Mouse (Mus musculus): ENCODE measurements around the gene Nr6a1. TPM values are rescaled to one million over a fixed set of nuclear protein-coding genes. Genes with fewer than 3 reads are reported as not detected.

Nr6a1 gene
- polyA plus RNA-seq, 1 experiment: 0.74 TPM

DNA sequence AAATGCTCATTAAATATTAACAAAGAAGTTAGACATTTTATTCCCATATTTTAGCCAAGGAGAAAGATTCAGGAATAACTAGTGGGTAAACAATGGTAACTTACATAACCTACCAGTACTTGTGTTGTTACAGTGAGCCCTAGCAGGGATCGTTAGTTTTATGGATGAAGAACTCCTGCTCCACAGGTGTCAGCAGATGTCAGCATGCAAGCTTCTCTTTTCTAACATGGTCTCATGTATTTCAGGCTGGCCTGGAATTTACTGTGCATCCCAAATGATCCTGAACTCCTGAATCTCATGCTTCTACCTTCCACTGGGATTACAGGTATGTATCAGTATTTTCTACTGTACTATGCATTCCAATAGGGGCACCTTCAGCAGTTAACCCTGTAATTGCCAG lies 54.8 kb downstream of the Nr6a1 start:
- H3K79me3 ChIP-seq (ENCODE audit: low read depth): peaks cover 1% of the 10 kb centered on the region
- H3K27me3 ChIP-seq (ENCODE audit: control insufficient read depth, insufficient read depth, insufficient read length): no peaks in the 10 kb centered on the region
- no peak overlapping the region for H3ac ChIP-seq (ENCODE audit: control insufficient read depth, insufficient read length, low read depth)
- TF ChIP-seq MYOD1 (IDR thresholded peaks at IDR 0.05; ENCODE audit: control insufficient read depth, insufficient read length, low read depth) (no peak), CEBPB (IDR thresholded peaks at IDR 0.05; ENCODE audit: low read depth) (no peak), MYOG (IDR thresholded peaks at IDR 0.05; ENCODE audit: control insufficient read depth, extremely low read depth, insufficient read length) (no peak), CTCF (IDR thresholded peaks at IDR 0.05; ENCODE audit: control insufficient read depth, insufficient read depth, insufficient read length) (no peak), FOSL1 (IDR thresholded peaks at IDR 0.05; ENCODE audit: insufficient read depth, low read length, poor library complexity, severe bottlenecking) (no peak), USF1 (IDR thresholded peaks at IDR 0.05; ENCODE audit: low read depth) (no peak), MAX (IDR thresholded peaks at IDR 0.05) (no peak)
- no peaks in the 10 kb centered on the region for H3K36me3 ChIP-seq (ENCODE audit: control insufficient read depth, insufficient read depth)
- no peak overlapping the region for H3K4me3 ChIP-seq (ENCODE audit: insufficient read depth, poor library complexity, severe bottlenecking)
- H3K79me2 ChIP-seq (ENCODE audit: control insufficient read depth, insufficient read depth): no peaks in the 10 kb centered on the region

GRCm38 (mm10) chr2:38866711-38867110 lies 60.8 kb downstream of the Nr6a1 start:
- H3K4me3 ChIP-seq (ENCODE audit: insufficient read depth, poor library complexity, severe bottlenecking): no peak overlapping the region
- no peaks in the 10 kb centered on the region for H3K79me3 ChIP-seq (ENCODE audit: low read depth)
- H3K36me3 ChIP-seq (ENCODE audit: control insufficient read depth, insufficient read depth): no peaks in the 10 kb centered on the region
- no peaks in the 10 kb centered on the region for H3K79me2 ChIP-seq (ENCODE audit: control insufficient read depth, insufficient read depth)
- H3K27me3 ChIP-seq (ENCODE audit: control insufficient read depth, insufficient read depth, insufficient read length): no peaks in the 10 kb centered on the region
- TF ChIP-seq USF1 (IDR thresholded peaks at IDR 0.05; ENCODE audit: low read depth): no peak
- TF ChIP-seq MYOG (IDR thresholded peaks at IDR 0.05; ENCODE audit: control insufficient read depth, extremely low read depth, insufficient read length): no peak
- TF ChIP-seq CTCF (IDR thresholded peaks at IDR 0.05; ENCODE audit: control insufficient read depth, insufficient read depth, insufficient read length): no peak
- no peak for TF ChIP-seq MYOD1 (IDR thresholded peaks at IDR 0.05; ENCODE audit: control insufficient read depth, insufficient read length, low read depth)
- no peak for TF ChIP-seq CEBPB (IDR thresholded peaks at IDR 0.05; ENCODE audit: low read depth)
- TF ChIP-seq FOSL1 (IDR thresholded peaks at IDR 0.05; ENCODE audit: insufficient read depth, low read length, poor library complexity, severe bottlenecking): no peak
- TF ChIP-seq MAX (IDR thresholded peaks at IDR 0.05): no peak
- H3ac ChIP-seq (ENCODE audit: control insufficient read depth, insufficient read length, low read depth): no peak overlapping the region

DNA sequence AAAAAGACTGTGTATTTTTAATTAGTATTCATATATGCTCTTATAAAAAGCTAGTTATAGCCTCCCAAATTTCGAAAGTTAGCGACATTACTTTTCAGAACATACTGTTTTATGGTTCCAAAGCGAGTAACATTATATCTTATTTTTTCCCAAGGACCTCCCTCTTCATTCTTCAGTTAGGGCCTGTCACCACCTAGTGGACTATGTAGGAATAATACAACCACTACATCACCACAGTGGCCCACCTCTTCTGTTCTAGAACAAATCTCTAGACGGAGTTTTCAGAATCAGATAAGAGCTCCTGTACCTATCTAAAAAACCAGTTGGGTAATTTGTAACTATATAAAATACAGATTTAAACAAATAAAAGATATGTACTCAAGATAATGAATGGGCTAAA lies 63.5 kb downstream of the Nr6a1 start:
- Histone ChIP-seq H3K4me3 (ENCODE audit: insufficient read depth, poor library complexity, severe bottlenecking) (no peak overlapping the region), H3K79me2 (ENCODE audit: control insufficient read depth, insufficient read depth) (no peaks in the 10 kb centered on the region), H3K79me3 (ENCODE audit: low read depth) (no peaks in the 10 kb centered on the region), H3ac (ENCODE audit: control insufficient read depth, insufficient read length, low read depth) (no peak overlapping the region), H3K27me3 (ENCODE audit: control insufficient read depth, insufficient read depth, insufficient read length) (no peaks in the 10 kb centered on the region), H3K36me3 (ENCODE audit: control insufficient read depth, insufficient read depth) (no peaks in the 10 kb centered on the region)
- no peak for TF ChIP-seq FOSL1 (IDR thresholded peaks at IDR 0.05; ENCODE audit: insufficient read depth, low read length, poor library complexity, severe bottlenecking)
- no peak for TF ChIP-seq CTCF (IDR thresholded peaks at IDR 0.05; ENCODE audit: control insufficient read depth, insufficient read depth, insufficient read length)
- TF ChIP-seq MYOG (IDR thresholded peaks at IDR 0.05; ENCODE audit: control insufficient read depth, extremely low read depth, insufficient read length): no peak
- no peak for TF ChIP-seq CEBPB (IDR thresholded peaks at IDR 0.05; ENCODE audit: low read depth)

- Histone ChIP-seq H3K79me3 (ENCODE audit: low read depth) (no peaks in the 10 kb centered on the region), H3K36me3 (ENCODE audit: control insufficient read depth, insufficient read depth) (peaks cover 8% of the 10 kb centered on the region), H3K79me2 (ENCODE audit: control insufficient read depth, insufficient read depth) (no peaks in the 10 kb centered on the region), H3K27me3 (ENCODE audit: control insufficient read depth, insufficient read depth, insufficient read length) (no peaks in the 10 kb centered on the region), H3K4me3 (ENCODE audit: insufficient read depth, poor library complexity, severe bottlenecking) (no peak overlapping the region), H3ac (ENCODE audit: control insufficient read depth, insufficient read length, low read depth) (no peak overlapping the region)
- TF ChIP-seq CTCF (IDR thresholded peaks at IDR 0.05; ENCODE audit: control insufficient read depth, insufficient read depth, insufficient read length) (no peak), MYOG (IDR thresholded peaks at IDR 0.05; ENCODE audit: control insufficient read depth, extremely low read depth, insufficient read length) (no peak), MAX (IDR thresholded peaks at IDR 0.05) (no peak), USF1 (IDR thresholded peaks at IDR 0.05; ENCODE audit: low read depth) (no peak), MYOD1 (IDR thresholded peaks at IDR 0.05; ENCODE audit: control insufficient read depth, insufficient read length, low read depth) (no peak), CEBPB (IDR thresholded peaks at IDR 0.05; ENCODE audit: low read depth) (no peak), FOSL1 (IDR thresholded peaks at IDR 0.05; ENCODE audit: insufficient read depth, low read length, poor library complexity, severe bottlenecking) (no peak)
These were observed 75.7 kb downstream of the Nr6a1 start for GRCm38 (mm10) chr2:38851797-38852196.

DNA sequence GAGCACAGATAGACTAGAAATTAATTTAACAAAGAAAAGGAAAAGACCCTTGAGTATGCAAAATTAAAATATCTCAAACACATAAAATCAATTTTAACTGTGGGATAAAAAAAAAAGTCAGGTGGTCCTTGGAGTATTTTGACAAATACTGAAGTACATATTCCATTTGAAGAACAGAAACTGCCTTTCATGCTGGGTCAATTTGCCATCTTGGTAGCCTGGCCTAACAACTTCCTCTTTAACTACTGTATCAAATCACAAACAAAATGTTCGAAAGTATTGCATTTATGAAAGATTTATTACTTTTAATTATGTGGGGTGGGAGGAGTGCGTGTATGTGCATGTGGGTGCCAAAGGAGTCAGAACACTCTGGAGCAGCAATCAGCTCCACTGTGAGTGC lies 81.2 kb downstream of the Nr6a1 start:
- TF ChIP-seq MYOD1 (IDR thresholded peaks at IDR 0.05; ENCODE audit: control insufficient read depth, insufficient read length, low read depth) (no peak), CTCF (IDR thresholded peaks at IDR 0.05; ENCODE audit: control insufficient read depth, insufficient read depth, insufficient read length) (no peak), FOSL1 (IDR thresholded peaks at IDR 0.05; ENCODE audit: insufficient read depth, low read length, poor library complexity, severe bottlenecking) (no peak), CEBPB (IDR thresholded peaks at IDR 0.05; ENCODE audit: low read depth) (no peak), USF1 (IDR thresholded peaks at IDR 0.05; ENCODE audit: low read depth) (no peak), MYOG (IDR thresholded peaks at IDR 0.05; ENCODE audit: control insufficient read depth, extremely low read depth, insufficient read length) (no peak), MAX (IDR thresholded peaks at IDR 0.05) (no peak)
- Histone ChIP-seq H3K36me3 (ENCODE audit: control insufficient read depth, insufficient read depth) (peaks cover 4% of the 10 kb centered on the region), H3K27me3 (ENCODE audit: control insufficient read depth, insufficient read depth, insufficient read length) (no peaks in the 10 kb centered on the region)

DNA sequence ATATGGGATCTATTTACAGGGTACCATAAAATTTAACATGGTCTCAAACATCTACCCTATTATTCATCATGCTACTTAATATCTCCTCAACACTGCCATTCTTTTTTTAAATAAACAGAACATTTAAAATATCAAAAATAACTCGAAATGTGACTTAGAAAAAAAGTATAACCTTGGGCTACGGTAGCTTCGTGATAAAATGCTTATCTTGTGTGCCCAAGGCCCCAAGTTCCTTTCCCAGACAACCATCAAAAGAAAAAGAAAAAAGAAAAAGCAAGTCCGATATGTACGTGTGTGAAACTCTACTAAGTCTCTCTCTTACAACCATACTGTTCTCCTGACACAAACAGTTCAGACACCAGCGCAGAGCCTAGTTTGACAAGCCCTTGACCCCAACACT lies 92.0 kb downstream of the Nr6a1 start:
- H3K79me2 ChIP-seq (ENCODE audit: control insufficient read depth, insufficient read depth): peaks cover 23% of the 10 kb centered on the region
- H3K27me3 ChIP-seq (ENCODE audit: control insufficient read depth, insufficient read depth, insufficient read length): no peaks in the 10 kb centered on the region
- H3K4me3 ChIP-seq (ENCODE audit: insufficient read depth, poor library complexity, severe bottlenecking): no peak overlapping the region
- H3K79me3 ChIP-seq (ENCODE audit: low read depth): peaks cover 1% of the 10 kb centered on the region
- no peak overlapping the region for H3ac ChIP-seq (ENCODE audit: control insufficient read depth, insufficient read length, low read depth)
- peaks cover 20% of the 10 kb centered on the region for H3K36me3 ChIP-seq (ENCODE audit: control insufficient read depth, insufficient read depth)
- TF ChIP-seq CEBPB (IDR thresholded peaks at IDR 0.05; ENCODE audit: low read depth) (no peak), MAX (IDR thresholded peaks at IDR 0.05) (no peak), USF1 (IDR thresholded peaks at IDR 0.05; ENCODE audit: low read depth) (no peak), MYOD1 (IDR thresholded peaks at IDR 0.05; ENCODE audit: control insufficient read depth, insufficient read length, low read depth) (no peak), CTCF (IDR thresholded peaks at IDR 0.05; ENCODE audit: control insufficient read depth, insufficient read depth, insufficient read length) (no peak), FOSL1 (IDR thresholded peaks at IDR 0.05; ENCODE audit: insufficient read depth, low read length, poor library complexity, severe bottlenecking) (no peak), MYOG (IDR thresholded peaks at IDR 0.05; ENCODE audit: control insufficient read depth, extremely low read depth, insufficient read length) (no peak)

More for the DNA sequence above, 81.2 kb downstream of the Nr6a1 start:
- Histone ChIP-seq H3K79me3 (ENCODE audit: low read depth) (no peaks in the 10 kb centered on the region), H3ac (ENCODE audit: control insufficient read depth, insufficient read length, low read depth) (no peak overlapping the region), H3K79me2 (ENCODE audit: control insufficient read depth, insufficient read depth) (no peaks in the 10 kb centered on the region), H3K4me3 (ENCODE audit: insufficient read depth, poor library complexity, severe bottlenecking) (no peak overlapping the region)
